Mouse (Mus musculus) MEL (cell line): Measurements from ENCODE around the gene Ern1. TPM values are rescaled to one million over a fixed set of nuclear protein-coding genes. Genes with fewer than 3 reads are reported as not detected.

Experiments used
- DNase-seq: peaks from one replicate; pipeline ENCODE4 v3.0.0; 2011; ENCODE audit warnings: low read depth, low spot score
- H3K27ac ChIP-seq: 2 replicates; pipeline ENCODE4 v1.5.1; 2012; ENCODE audit warnings: low read depth, mild to moderate bottlenecking, control low read depth, low read length, moderate library complexity; ENCODE audit not compliant: control insufficient read depth
- H3K27me3 ChIP-seq, 2 experiments: fragments of 150-350 bp in 1 of 2; sonication (generic) in 1 of 2; 2 replicates each; pipeline ENCODE4 v1.6.1; 2012; ENCODE audit warnings: low read length in 2 of 2, mild to moderate bottlenecking in 2 of 2, improper control_type of control experiment in 1 of 2, moderate library complexity in 1 of 2; ENCODE audit not compliant: insufficient read depth in 2 of 2, control insufficient read depth in 1 of 2
- H3K36me3 ChIP-seq, 2 experiments: 2 replicates each; pipeline ENCODE4 v1.6.1; 2012 to 2014; ENCODE audit warnings: low read length in 2 of 2, improper control_type of control experiment in 1 of 2, inconsistent platforms in 1 of 2, mild to moderate bottlenecking in 1 of 2; ENCODE audit not compliant: insufficient read depth in 2 of 2, control insufficient read depth in 1 of 2
- H3K4me1 ChIP-seq, 2 experiments: fragments of 150-350 bp in 1 of 2; sonication (generic) in 1 of 2; 2 replicates each; pipeline ENCODE4 v1.6.1; 2012; ENCODE audit warnings: low read length in 2 of 2, improper control_type of control experiment in 1 of 2, mild to moderate bottlenecking in 1 of 2; ENCODE audit not compliant: insufficient read depth in 2 of 2, control insufficient read depth in 1 of 2
- H3K4me3 ChIP-seq, 2 experiments: fragments of 150-350 bp in 1 of 2; sonication (generic) in 1 of 2; 2 replicates each; pipeline ENCODE4 v1.5.1; 2012; ENCODE audit warnings: low read depth in 2 of 2, low read length in 2 of 2, mild to moderate bottlenecking in 2 of 2, moderate library complexity in 2 of 2, control low read depth in 1 of 2, improper control_type of control experiment in 1 of 2; ENCODE audit not compliant: control insufficient read depth in 1 of 2, insufficient read depth in 1 of 2
- H3K79me2 ChIP-seq: 2 replicates; pipeline ENCODE4 v1.6.1; 2012; ENCODE audit warnings: mild to moderate bottlenecking, low read length, moderate library complexity; ENCODE audit not compliant: control insufficient read depth, poor library complexity, insufficient read depth
- H3K9ac ChIP-seq: 2 replicates; pipeline ENCODE4 v1.6.1; 2012; ENCODE audit warnings: low read depth, mild to moderate bottlenecking, control low read depth, low read length, moderate library complexity; ENCODE audit not compliant: control insufficient read depth, poor library complexity, severe bottlenecking
- H3K9me3 ChIP-seq: fragments of 150-350 bp; sonication (generic); replicated peaks from 2 replicates; pipeline ENCODE4 v1.6.1; 2012; ENCODE audit warnings: mild to moderate bottlenecking, low read length, improper control_type of control experiment, moderate library complexity; ENCODE audit not compliant: insufficient read depth
- BHLHE40 ChIP-seq: IDR thresholded peaks from 2 replicates; pipeline ENCODE4 v1.6.1; 2012; ENCODE audit warnings: low read depth, mild to moderate bottlenecking, inconsistent platforms, low read length, improper control_type of control experiment, borderline replicate concordance
- CHD2 ChIP-seq: IDR thresholded peaks from 2 replicates; pipeline ENCODE4 v1.6.1; 2011; ENCODE audit warnings: low read length, improper control_type of control experiment
- CTCF ChIP-seq, 3 experiments: IDR thresholded peaks in 2 of 3; conservative IDR thresholded peaks in 1 of 3; 2 replicates each; pipeline ENCODE4 v1.5.1; 2011 to 2012; ENCODE audit warnings: low read length in 3 of 3, low read depth in 2 of 3, mild to moderate bottlenecking in 2 of 3, improper control_type of control experiment in 1 of 3, inconsistent platforms in 1 of 3, mixed read lengths in 1 of 3, moderate library complexity in 1 of 3; ENCODE audit not compliant: control insufficient read depth in 1 of 3, insufficient read depth in 1 of 3, poor library complexity in 1 of 3, severe bottlenecking in 1 of 3
- E2F4 ChIP-seq: IDR thresholded peaks from 2 replicates; pipeline ENCODE4 v1.6.1; 2011; ENCODE audit warnings: low read depth, low read length, improper control_type of control experiment, borderline replicate concordance
- ETS1 ChIP-seq: IDR thresholded peaks from 2 replicates; pipeline ENCODE4 v1.6.1; 2012; ENCODE audit warnings: low read depth, mild to moderate bottlenecking, inconsistent platforms, low read length, improper control_type of control experiment, moderate library complexity
- GABPA ChIP-seq: IDR thresholded peaks from 2 replicates; pipeline ENCODE4 v1.6.1; 2012; ENCODE audit warnings: low read depth, mild to moderate bottlenecking, inconsistent platforms, low read length, improper control_type of control experiment, moderate library complexity
- JUND ChIP-seq: IDR thresholded peaks from 2 replicates; pipeline ENCODE4 v1.6.1; 2011; ENCODE audit warnings: low read depth, mild to moderate bottlenecking, improper control_type of control experiment, low read length
- MAZ ChIP-seq: IDR thresholded peaks from 2 replicates; pipeline ENCODE4 v1.6.1; 2012; ENCODE audit warnings: low read depth, mild to moderate bottlenecking, inconsistent platforms, low read length, improper control_type of control experiment
- MEF2A ChIP-seq: IDR thresholded peaks from 2 replicates; pipeline ENCODE4 v1.6.1; 2014; ENCODE audit warnings: low read depth, mild to moderate bottlenecking, inconsistent platforms, low read length, improper control_type of control experiment; ENCODE audit not compliant: poor library complexity, insufficient replicate concordance, severe bottlenecking; ENCODE audit errors: extremely low read depth
- NELFE ChIP-seq: IDR thresholded peaks from 2 replicates; pipeline ENCODE4 v1.6.1; 2011; ENCODE audit warnings: low read depth, low read length, improper control_type of control experiment
- RCOR1 ChIP-seq: IDR thresholded peaks from 2 replicates; pipeline ENCODE4 v1.6.1; 2012; ENCODE audit warnings: low read depth, mild to moderate bottlenecking, inconsistent platforms, low read length, improper control_type of control experiment
- SMC3 ChIP-seq: IDR thresholded peaks from 2 replicates; pipeline ENCODE4 v1.6.1; 2011; ENCODE audit warnings: low read depth, low read length, improper control_type of control experiment
- TAL1 ChIP-seq: IDR thresholded peaks from 2 replicates; pipeline ENCODE4 v1.6.1; 2012; ENCODE audit warnings: mild to moderate bottlenecking, inconsistent platforms, low read length, moderate library complexity, mixed read lengths
- TCF12 ChIP-seq: IDR thresholded peaks from 2 replicates; pipeline ENCODE4 v1.6.1; 2014; ENCODE audit warnings: low read depth, mild to moderate bottlenecking, inconsistent platforms, low read length, improper control_type of control experiment, moderate library complexity
- USF1 ChIP-seq: IDR thresholded peaks from 2 replicates; pipeline ENCODE4 v1.6.1; 2014; ENCODE audit warnings: low read depth, mild to moderate bottlenecking, inconsistent platforms, low read length, improper control_type of control experiment, moderate library complexity
- USF2 ChIP-seq, 2 experiments: IDR thresholded peaks; 2 replicates each; pipeline ENCODE4 v1.6.1; 2011 to 2012; ENCODE audit warnings: improper control_type of control experiment in 2 of 2, low read length in 2 of 2, borderline replicate concordance in 1 of 2, inconsistent platforms in 1 of 2, low read depth in 1 of 2, mild to moderate bottlenecking in 1 of 2; ENCODE audit not compliant: insufficient read depth in 1 of 2
- ZC3H11A ChIP-seq: IDR thresholded peaks from 2 replicates; pipeline ENCODE4 v1.6.1; 2012; ENCODE audit warnings: low read depth, mild to moderate bottlenecking, inconsistent platforms, low read length, improper control_type of control experiment
- ZMIZ1 ChIP-seq: IDR thresholded peaks from 2 replicates; pipeline ENCODE4 v1.6.1; 2012; ENCODE audit warnings: low read depth, mild to moderate bottlenecking, inconsistent platforms, low read length, improper control_type of control experiment, moderate library complexity
- polyA plus RNA-seq, 2 experiments: library from polyadenylated mRNA; stranded (reverse) in 1 of 2; unstranded in 1 of 2; fragments of >175 nt in 1 of 2; fragments of >200 nt in 1 of 2; gene quantifications; 2 replicates each; pipeline versions ENCODE4 v1.2.1 to v1.2.4; 2012; ENCODE audit warnings: low replicate concordance in 2 of 2, low read depth in 1 of 2; ENCODE audit not compliant: insufficient read length in 2 of 2, insufficient read depth in 1 of 2, missing spikeins in 1 of 2
- total RNA-seq: library from RNA; depleted of rRNA; stranded (reverse); fragments of 300-350 nt; gene quantifications from 2 replicates; pipeline ENCODE4 v1.2.3, GENCODE M21; 2012

Ern1 gene
- total and polyA plus RNA-seq, 3 experiments = 4.3 to 5.7 TPM; not detected in 1

GRCm38 (mm10) chr11:106527147-106527821, 39.6 kb upstream of the Ern1 start:
- Histone ChIP-seq H3K27me3 (no peaks in the 10 kb centered on the region), H3K9ac (no peak overlapping the region), H3K4me1 (no peaks in the 10 kb centered on the region), H3K9me3 (no peaks in the 10 kb centered on the region)
- no peak for DNase-seq
- TF ChIP-seq TCF12 = no peak
- TF ChIP-seq, all 39 proteins: peak for 0
- H3K79me2 ChIP-seq = no peaks in the 10 kb centered on the region
- H3K4me3 ChIP-seq = no peak overlapping the region
- H3K27ac ChIP-seq = no peak overlapping the region
- H3K36me3 ChIP-seq = peaks cover 0 to 6% of the 10 kb centered on the region in 2 experiments; a peak in 1 of 4 replicates

- no peaks in the 10 kb centered on the region for H3K27me3 ChIP-seq
- H3K9ac ChIP-seq = no peak overlapping the region
- H3K4me1 ChIP-seq = no peaks in the 10 kb centered on the region
- no peak overlapping the region for H3K27ac ChIP-seq
- H3K79me2 ChIP-seq = no peaks in the 10 kb centered on the region
- TF ChIP-seq CHD2 (no peak), JUND (no peak), CTCF (IDR thresholded peaks at IDR 0.05 in 2 of 3, conservative IDR thresholded peaks at IDR 0.05 in 1 of 3; ENCODE audit: control insufficient read depth in 1 of 3, insufficient read depth in 1 of 3, low read depth in 2 of 3, low read length in 3 of 3, poor library complexity in 1 of 3, severe bottlenecking in 1 of 3) (peak in 1 of 3 experiments; percentile 28; a peak in 2 of 6 replicates), SMC3 (0 out of 2 replicates have a peak, but pooled peaks have one; percentile 9), ZC3H11A (no peak), ZMIZ1 (no peak), TCF12 (no peak), TAL1 (no peak)
- H3K9me3 ChIP-seq = no peaks in the 10 kb centered on the region
- peaks cover 0 to 8% of the 10 kb centered on the region in 2 experiments; a peak in 2 of 4 replicates for H3K36me3 ChIP-seq
- DNase-seq = no peak
- H3K4me3 ChIP-seq = no peak overlapping the region
Observed at GRCm38 (mm10) chr11:106522538-106522937, 34.9 kb upstream of the Ern1 start.

GRCm38 (mm10) chr11:106521612-106522011, 34.0 kb upstream of the Ern1 start:
- DNase-seq = no peak
- H3K27me3 ChIP-seq = no peaks in the 10 kb centered on the region
- H3K27ac ChIP-seq = no peak overlapping the region
- H3K4me3 ChIP-seq = no peak overlapping the region
- no peaks in the 10 kb centered on the region for H3K79me2 ChIP-seq
- no peaks in the 10 kb centered on the region for H3K9me3 ChIP-seq
- peaks cover 0 to 8% of the 10 kb centered on the region in 2 experiments; a peak in 2 of 4 replicates for H3K36me3 ChIP-seq
- H3K4me1 ChIP-seq = no peaks in the 10 kb centered on the region
- no peak overlapping the region for H3K9ac ChIP-seq
- TF ChIP-seq SMC3 (no peak), NELFE (no peak), USF2 (IDR thresholded peaks at IDR 0.05; ENCODE audit: borderline replicate concordance in 1 of 2, insufficient read depth in 1 of 2, low read depth in 1 of 2, low read length in 2 of 2) (no peak), ZMIZ1 (no peak), MEF2A (no peak), CHD2 (no peak), E2F4 (no peak), USF1 (no peak), GABPA (no peak), RCOR1 (no peak), ZC3H11A (no peak), BHLHE40 (no peak), ETS1 (no peak), MAZ (no peak)
